Mouse (Mus musculus): ENCODE data around the gene Ssh2. TPM values are rescaled to one million over a fixed set of nuclear protein-coding genes. Genes with fewer than 3 reads are reported as not detected.

The Ssh2 gene
- polyA plus RNA-seq, 1 experiment from 2014 or later = 2.7 TPM

DNA sequence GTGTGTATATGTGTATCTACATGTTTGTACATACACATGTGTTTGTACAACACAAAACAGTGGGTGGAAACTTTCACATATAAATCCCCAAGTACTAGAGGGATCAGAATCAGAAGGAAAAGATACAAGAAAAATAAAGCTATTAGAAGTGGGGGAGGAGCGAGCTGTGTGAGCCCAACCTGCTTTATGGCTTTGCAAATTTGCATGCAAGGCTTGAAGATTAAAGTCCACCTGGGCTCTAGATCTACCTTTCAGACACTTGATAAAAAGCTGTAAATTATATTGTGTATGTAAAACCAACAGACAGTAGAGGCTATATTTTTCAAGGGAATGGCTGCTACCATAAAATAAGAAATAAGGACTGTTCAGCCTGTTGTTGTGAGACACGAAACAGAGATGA is 34.0 kb upstream of the Ssh2 start:
- peak; percentile 88 for ATAC-seq
- WGBS = 35% methylated on average over 2 of the region's 2 CpGs
- no peak overlapping the region for H3K4me3 ChIP-seq (ENCODE audit: low read depth, low read length)
- no peaks in the 10 kb centered on the region for H3K9me3 ChIP-seq (ENCODE audit: control insufficient read depth)
- 0 out of 2 replicates have a peak overlapping the region, but pooled peaks have one; percentile 78 for H3K27ac ChIP-seq (ENCODE audit: low read depth, low read length)
- H3K4me2 ChIP-seq (replicated peaks; ENCODE audit: low read depth) = peak overlapping the region; percentile 14; the same call in 1 of the 2 replicates
- H3K9ac ChIP-seq (ENCODE audit: low read depth, low read length) = no peak overlapping the region
- H3K36me3 ChIP-seq (ENCODE audit: control insufficient read depth, insufficient read depth) = no peaks in the 10 kb centered on the region
- H3K4me1 ChIP-seq (replicated peaks; ENCODE audit: control insufficient read depth, insufficient read depth, low read length) = no peaks in the 10 kb centered on the region; the same call in 1 of the 2 replicates
- TF ChIP-seq CTCF (IDR thresholded peaks at IDR 0.05; ENCODE audit: low read depth) = no peak
- H3K27me3 ChIP-seq (replicated peaks; ENCODE audit: control insufficient read depth, insufficient read depth, low read length) = no peaks in the 10 kb centered on the region

GRCm38 (mm10) chr11:77182616-77183015 is 33.5 kb upstream of the Ssh2 start:
- ATAC-seq = no peak
- no peak for TF ChIP-seq CTCF (IDR thresholded peaks at IDR 0.05; ENCODE audit: low read depth)
- peak overlapping the region; percentile 78 for H3K27ac ChIP-seq (ENCODE audit: low read depth, low read length)
- H3K9me3 ChIP-seq (ENCODE audit: control insufficient read depth) = no peaks in the 10 kb centered on the region
- 15% methylated on average over 2 of the region's 2 CpGs for WGBS
- peak overlapping the region; percentile 14; the same call in 1 of the 2 replicates for H3K4me2 ChIP-seq (replicated peaks; ENCODE audit: low read depth)
- no peak overlapping the region for H3K9ac ChIP-seq (ENCODE audit: low read depth, low read length)
- H3K4me1 ChIP-seq (replicated peaks; ENCODE audit: control insufficient read depth, insufficient read depth, low read length) = no peaks in the 10 kb centered on the region; the same call in 1 of the 2 replicates
- H3K36me3 ChIP-seq (ENCODE audit: control insufficient read depth, insufficient read depth) = no peaks in the 10 kb centered on the region
- no peaks in the 10 kb centered on the region for H3K27me3 ChIP-seq (replicated peaks; ENCODE audit: control insufficient read depth, insufficient read depth, low read length)
- H3K4me3 ChIP-seq (ENCODE audit: low read depth, low read length) = no peak overlapping the region

- Histone ChIP-seq H3K9ac (ENCODE audit: low read depth, low read length) (no peak overlapping the region), H3K9me3 (ENCODE audit: control insufficient read depth) (no peaks in the 10 kb centered on the region), H3K36me3 (ENCODE audit: control insufficient read depth, insufficient read depth) (no peaks in the 10 kb centered on the region), H3K4me3 (ENCODE audit: low read depth, low read length) (no peak overlapping the region), H3K4me1 (replicated peaks; ENCODE audit: control insufficient read depth, insufficient read depth, low read length) (no peaks in the 10 kb centered on the region; the same call in 1 of the 2 replicates), H3K4me2 (replicated peaks; ENCODE audit: low read depth) (no peak overlapping the region), H3K27ac (ENCODE audit: low read depth, low read length) (no peak overlapping the region), H3K27me3 (replicated peaks; ENCODE audit: control insufficient read depth, insufficient read depth, low read length) (no peaks in the 10 kb centered on the region)
- no peak for TF ChIP-seq CTCF (IDR thresholded peaks at IDR 0.05; ENCODE audit: low read depth)
- no peak for ATAC-seq
- WGBS = 59% methylated on average over 2 of the region's 2 CpGs
Observed at GRCm38 (mm10) chr11:77184926-77185325, 31.2 kb upstream of the Ssh2 start.

GRCm38 (mm10) chr11:77188868-77189267 is 27.2 kb upstream of the Ssh2 start, which contains the start of gene Efcab5:
TSS of gene Efcab5 (minus strand) at chr11:77188968.
- Histone ChIP-seq H3K4me3 (ENCODE audit: low read depth, low read length) (peak within 1 kb of the TSS; percentile 5; the same call in 1 of the 2 replicates), H3K9me3 (ENCODE audit: control insufficient read depth) (no peaks in the 10 kb centered on the region), H3K9ac (ENCODE audit: low read depth, low read length) (no peak within 1 kb of the TSS), H3K27ac (ENCODE audit: low read depth, low read length) (peak within 1 kb of the TSS; percentile 41; the same call in 1 of the 2 replicates), H3K4me1 (replicated peaks; ENCODE audit: control insufficient read depth, insufficient read depth, low read length) (no peaks in the 10 kb centered on the region), H3K36me3 (ENCODE audit: control insufficient read depth, insufficient read depth) (no peaks in the 10 kb centered on the region), H3K4me2 (replicated peaks; ENCODE audit: low read depth) (peak within 1 kb of the TSS; percentile 41), H3K27me3 (replicated peaks; ENCODE audit: control insufficient read depth, insufficient read depth, low read length) (no peaks in the 10 kb centered on the region)
- no peak for ATAC-seq
- WGBS = 44% methylated on average over 6 of the region's 6 CpGs
- no peak for TF ChIP-seq CTCF (IDR thresholded peaks at IDR 0.05; ENCODE audit: low read depth)

DNA sequence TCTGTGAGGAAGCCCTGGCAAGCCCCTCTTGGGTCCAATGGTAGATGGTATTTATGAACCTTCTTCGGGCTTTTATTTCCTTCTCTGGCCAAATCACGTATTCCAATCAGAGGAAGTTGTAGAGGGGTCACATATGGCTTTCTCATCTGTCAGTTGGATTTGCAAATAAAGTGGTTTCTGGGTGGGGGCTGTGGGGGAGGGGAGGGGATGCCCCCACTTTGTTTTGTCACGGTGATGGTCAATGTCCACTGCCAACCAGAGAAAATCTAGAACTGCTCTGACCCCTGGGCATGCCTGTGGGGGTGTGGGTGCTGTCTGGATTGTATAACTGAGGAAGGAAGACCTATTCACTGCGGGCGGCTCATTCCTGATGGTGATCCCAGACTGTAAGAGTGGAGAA is 22.7 kb upstream of the Ssh2 start:
- no peak overlapping the region for H3K4me3 ChIP-seq (ENCODE audit: low read depth, low read length)
- H3K36me3 ChIP-seq (ENCODE audit: control insufficient read depth, insufficient read depth) = no peaks in the 10 kb centered on the region
- H3K9me3 ChIP-seq (ENCODE audit: control insufficient read depth) = no peaks in the 10 kb centered on the region
- H3K9ac ChIP-seq (ENCODE audit: low read depth, low read length) = no peak overlapping the region
- H3K27me3 ChIP-seq (replicated peaks; ENCODE audit: control insufficient read depth, insufficient read depth, low read length) = no peaks in the 10 kb centered on the region
- TF ChIP-seq CTCF (IDR thresholded peaks at IDR 0.05; ENCODE audit: low read depth) = no peak
- no peak for ATAC-seq
- no peak overlapping the region for H3K27ac ChIP-seq (ENCODE audit: low read depth, low read length)
- 47% methylated on average over 5 of the region's 5 CpGs for WGBS
- 0 out of 2 replicates have a peak, but pooled peaks cover 3% of the 10 kb centered on the region for H3K4me1 ChIP-seq (replicated peaks; ENCODE audit: control insufficient read depth, insufficient read depth, low read length)
- H3K4me2 ChIP-seq (replicated peaks; ENCODE audit: low read depth) = no peak overlapping the region

- Histone ChIP-seq H3K27ac (ENCODE audit: low read depth, low read length) (peak overlapping the region; percentile 35), H3K27me3 (replicated peaks; ENCODE audit: control insufficient read depth, insufficient read depth, low read length) (no peaks in the 10 kb centered on the region)
- ATAC-seq = no peak; the same call in 1 of the 2 replicates
Observed at GRCm38 (mm10) chr11:77193941-77194553, 22.0 kb upstream of the Ssh2 start.

More at GRCm38 (mm10) chr11:77193941-77194553, 22.0 kb upstream of the Ssh2 start:
- no peak for TF ChIP-seq CTCF (IDR thresholded peaks at IDR 0.05; ENCODE audit: low read depth)
- H3K4me2 ChIP-seq (replicated peaks; ENCODE audit: low read depth) = no peak overlapping the region
- 31% methylated on average over 6 of the region's 6 CpGs for WGBS
- no peak overlapping the region for H3K4me3 ChIP-seq (ENCODE audit: low read depth, low read length)
- H3K4me1 ChIP-seq (replicated peaks; ENCODE audit: control insufficient read depth, insufficient read depth, low read length) = 0 out of 2 replicates have a peak, but pooled peaks cover 3% of the 10 kb centered on the region
- no peaks in the 10 kb centered on the region for H3K9me3 ChIP-seq (ENCODE audit: control insufficient read depth)
- H3K36me3 ChIP-seq (ENCODE audit: control insufficient read depth, insufficient read depth) = no peaks in the 10 kb centered on the region
- no peak overlapping the region for H3K9ac ChIP-seq (ENCODE audit: low read depth, low read length)
